Mouse (Mus musculus) ES-CJ7 (cell line): ENCODE data around the gene Tmem212.

Experiments used
- DNase-seq: peaks from one replicate; pipeline ENCODE4 v3.0.0; 2011; ENCODE audit warnings: low read depth, low spot score

Gene Tmem212

GRCm38 (mm10) chr3:27843266-27843665 lies 52.9 kb downstream of the Tmem212 start:
- no peak for DNase-seq

- DNase-seq = no peak
Observed at GRCm38 (mm10) chr3:27842856-27843255, 53.3 kb downstream of the Tmem212 start.

- DNase-seq = no peak
Observed at GRCm38 (mm10) chr3:27840311-27840710, 55.9 kb downstream of the Tmem212 start.

GRCm38 (mm10) chr3:27839795-27840194 lies 56.4 kb downstream of the Tmem212 start:
- no peak for DNase-seq

- no peak for DNase-seq
Observed at GRCm38 (mm10) chr3:27839231-27839630, 56.9 kb downstream of the Tmem212 start.

- no peak for DNase-seq
Observed at GRCm38 (mm10) chr3:27836297-27836696, 59.9 kb downstream of the Tmem212 start.

- no peak for DNase-seq
Observed at GRCm38 (mm10) chr3:27835786-27836185, 60.4 kb downstream of the Tmem212 start.

- DNase-seq = no peak
Observed at GRCm38 (mm10) chr3:27828755-27829154, 67.4 kb downstream of the Tmem212 start.

- DNase-seq = no peak
Observed at GRCm38 (mm10) chr3:27827236-27827635, 68.9 kb downstream of the Tmem212 start.

GRCm38 (mm10) chr3:27825985-27826384 lies 70.2 kb downstream of the Tmem212 start:
- no peak for DNase-seq
